Mouse (Mus musculus) lung, adult 2 months (tissue): Measurements from ENCODE around the gene Nfe2l1.

Experiments
- CTCF ChIP-seq: fragments of 200-500 bp; IDR thresholded peaks from 2 replicates; pipeline ENCODE4 v1.5.1; 2011; ENCODE audit warnings: mild to moderate bottlenecking, low read length, control low read depth; ENCODE audit not compliant: insufficient read depth
- POLR2A ChIP-seq: fragments of 200-500 bp; IDR thresholded peaks from 2 replicates; pipeline ENCODE4 v1.6.1; 2011; ENCODE audit warnings: low read depth, mild to moderate bottlenecking, control low read depth, low read length, borderline replicate concordance; ENCODE audit errors: extremely low read depth

- TF ChIP-seq CTCF, result no peak
- no peak for TF ChIP-seq POLR2A
Observed at GRCm38 (mm10) chr11:96877071-96877470, 47.3 kb upstream of the Nfe2l1 start.
